35 mouse cellular contexts compared by ENCODE assay signal in genomic region chr4:98439261-98440005, GRCm38 (mm10). TPM values are rescaled to one million over a fixed set of nuclear protein-coding genes. Genes with fewer than 3 reads are reported as not detected.
A peak's percentile ranks its signal among the peaks of the same experiment; 100 is the strongest.
DNase-seq lines count a peak whose midpoint lies in the region; ATAC-seq and TF ChIP-seq lines count a peak whose summit lies in the region.
"Had no signal": no experiment of that assay in that cellular context is flagged by ENCODE, and none has a peak within 500 bp of the region (broad histone marks: within the 10 kb centered on the region; RNA-seq: fewer than 3 reads in every experiment).

No protein-coding gene starts in this region.

- ATAC-seq in embryonic facial prominence, embryonic 12.5 days (ENCODE audit: insufficient number of reproducible peaks, insufficient read depth, low FRiP score, low TSS enrichment): no peak
- ATAC-seq in erythroblast, adult 5-6 weeks (replicated peaks; ENCODE audit: low FRiP score, poor library complexity, severe bottlenecking): no peak
- ATAC-seq: activated CD4-positive, CD25-positive, alpha-beta regulatory T cell, adult 4 months; forebrain, embryonic 16.5 days; midbrain, embryonic 16.5 days had no signal

- WGBS in embryonic facial prominence, embryonic 12.5 days: 67% methylated on average over 8 of the region's 8 CpGs
- 76% methylated on average over 8 of the region's 8 CpGs for WGBS in embryonic facial prominence, embryonic 10.5 days
- WGBS in forebrain, embryonic 10.5 days: 80% methylated on average over 8 of the region's 8 CpGs

- no peak for TF ChIP-seq CTCF in layer of hippocampus, adult 2 months (conservative IDR thresholded peaks at IDR 0.05)

- no peaks in the 10 kb centered on the region for H3K36me3 ChIP-seq in embryonic facial prominence, embryonic 12.5 days
- H3K36me3 ChIP-seq in embryonic facial prominence, embryonic 10.5 days (replicated peaks): no peaks in the 10 kb centered on the region
- no peaks in the 10 kb centered on the region for H3K36me3 ChIP-seq in forebrain, embryonic 10.5 days (replicated peaks)
- H3K36me3 ChIP-seq: heart, embryonic 13.5 days; hindbrain, embryonic 10.5 days; hindbrain, embryonic 15.5 days; neural tube, embryonic 13.5 days had no signal

- no peaks in the 10 kb centered on the region for H3K27me3 ChIP-seq in embryonic facial prominence, embryonic 12.5 days
- H3K27me3 ChIP-seq in embryonic facial prominence, embryonic 10.5 days (replicated peaks; ENCODE audit: low read depth, poor library complexity, severe bottlenecking): no peaks in the 10 kb centered on the region
- no peaks in the 10 kb centered on the region for H3K27me3 ChIP-seq in forebrain, embryonic 10.5 days (ENCODE audit: poor library complexity, severe bottlenecking)
- H3K27me3 ChIP-seq: CH12.LX; heart, embryonic 13.5 days; hindbrain, embryonic 15.5 days; neural tube, embryonic 13.5 days had no signal

- H3K9ac ChIP-seq in embryonic facial prominence, embryonic 12.5 days: no peak overlapping the region
- H3K9ac ChIP-seq: heart, embryonic 13.5 days; hindbrain, embryonic 15.5 days; liver, embryonic 14.5 days; neural tube, embryonic 13.5 days had no signal

- no peak for DNase-seq in embryonic facial prominence, embryonic 10.5 days (ENCODE audit: low spot score)
- DNase-seq in spleen, postnatal 36 days (ENCODE audit: low spot score in 2 of 2): peak; percentile 44 to 52
- no peak for DNase-seq in spleen, adult 18-20 months
- DNase-seq in thymus, postnatal 10 days (ENCODE audit: low spot score in 2 of 2): peak; percentile 26 to 34
- no peak for DNase-seq in layer of hippocampus, adult 2 months (ENCODE audit: low spot score in 2 of 2)
- no peak for DNase-seq in forebrain, embryonic 10.5 days (ENCODE audit: extremely low spot score, low spot score)
- DNase-seq: adrenal gland, adult 2 months; adrenal gland, postnatal 36 days; cerebellum, adult 2 months; cerebellum, postnatal 25 days; gastrocnemius, adult 2 months; heart, postnatal 10 days; kidney, adult 2 months; kidney, postnatal 4 days; layer of hippocampus, postnatal 36 days; left cerebral cortex, postnatal 4 days; liver; lung, adult 2 months; lung, postnatal 14 days; retina, postnatal 1 day; right cerebral cortex, postnatal 14 days had no signal

- H3K4me1 ChIP-seq in embryonic facial prominence, embryonic 12.5 days: peaks cover 8% of the 10 kb centered on the region; the same call in 1 of the 2 replicates
- peaks cover 15% of the 10 kb centered on the region; the same call in 1 of the 2 replicates for H3K4me1 ChIP-seq in embryonic facial prominence, embryonic 10.5 days
- peaks cover 23% of the 10 kb centered on the region for H3K4me1 ChIP-seq in forebrain, embryonic 10.5 days
- H3K4me1 ChIP-seq: hindbrain, embryonic 10.5 days; hindbrain, embryonic 15.5 days had no signal

- no peaks in the 10 kb centered on the region for H3K9me3 ChIP-seq in embryonic facial prominence, embryonic 12.5 days
- no peaks in the 10 kb centered on the region for H3K9me3 ChIP-seq in embryonic facial prominence, embryonic 10.5 days
- no peaks in the 10 kb centered on the region for H3K9me3 ChIP-seq in forebrain, embryonic 10.5 days
- H3K9me3 ChIP-seq: heart, embryonic 13.5 days; hindbrain, embryonic 10.5 days; hindbrain, embryonic 15.5 days; neural tube, embryonic 13.5 days had no signal

- no peak overlapping the region for H3K4me2 ChIP-seq in embryonic facial prominence, embryonic 12.5 days (replicated peaks)
- H3K4me2 ChIP-seq: heart, embryonic 13.5 days; hindbrain, embryonic 15.5 days; midbrain, embryonic 11.5 days; neural tube, embryonic 13.5 days had no signal

- H3K27ac ChIP-seq in embryonic facial prominence, embryonic 12.5 days: 0 out of 2 replicates have a peak overlapping the region, but pooled peaks have one; percentile 13
- no peak overlapping the region for H3K27ac ChIP-seq in embryonic facial prominence, embryonic 10.5 days (replicated peaks)
- H3K27ac ChIP-seq in layer of hippocampus, adult 2 months: no peak overlapping the region
- no peak overlapping the region for H3K27ac ChIP-seq in forebrain, embryonic 10.5 days
- H3K27ac ChIP-seq: gastrocnemius, adult 2 months; heart, embryonic 13.5 days; hindbrain, embryonic 10.5 days; hindbrain, embryonic 15.5 days; kidney, postnatal 0 days; liver, embryonic 14.5 days; neural tube, embryonic 13.5 days had no signal

- H3K4me3 ChIP-seq in embryonic facial prominence, embryonic 12.5 days: no peak overlapping the region
- H3K4me3 ChIP-seq in embryonic facial prominence, embryonic 10.5 days: no peak overlapping the region
- H3K4me3 ChIP-seq in layer of hippocampus, adult 2 months: no peak overlapping the region
- no peak overlapping the region for H3K4me3 ChIP-seq in forebrain, embryonic 10.5 days
- H3K4me3 ChIP-seq: gastrocnemius, adult 2 months; heart, embryonic 13.5 days; hindbrain, embryonic 10.5 days; hindbrain, embryonic 15.5 days; myocyte; neural tube, embryonic 13.5 days had no signal

RNA-seq across cellular contexts. Expression of gene Patj, which starts 43.8 kb away (rescaled TPM):
- polyA plus RNA-seq in embryonic facial prominence, embryonic 12.5 days (2016; fragmentation: Nextera tagmentation; extraction: Ambion mirVana): 15.8 and 20.8 TPM in 2 replicates
- 14.6 and 17.8 TPM in 2 replicates for polyA plus RNA-seq in embryonic facial prominence, embryonic 10.5 days (2016; fragmentation: Nextera tagmentation; extraction: Ambion mirVana)
- 1 to 10 TPM; 6.7 to 8.0 TPM for total RNA-seq in layer of hippocampus, adult 2 months (2021)
- total RNA-seq in erythroblast, adult 5-6 weeks (2015; ENCODE audit: low replicate concordance): not detected in 2 replicates
- 0.34 and 4.2 TPM in 2 replicates for total RNA-seq in erythroblast, adult 5-6 weeks (2017; ENCODE audit: low replicate concordance)
- 10.2 and 11.2 TPM in 2 replicates for polyA plus RNA-seq in forebrain, embryonic 10.5 days (2016; fragmentation: Nextera tagmentation; extraction: Ambion mirVana)

RNA-seq across cellular contexts. Expression of gene Tm2d1, which starts 56.3 kb away (rescaled TPM):
- polyA plus RNA-seq in embryonic facial prominence, embryonic 12.5 days (2016; fragmentation: Nextera tagmentation; extraction: Ambion mirVana): 81.0 and 86.8 TPM in 2 replicates
- 70.4 and 73.0 TPM in 2 replicates for polyA plus RNA-seq in embryonic facial prominence, embryonic 10.5 days (2016; fragmentation: Nextera tagmentation; extraction: Ambion mirVana)
- total RNA-seq in layer of hippocampus, adult 2 months (2021): 10 to 100 TPM; 39.4 to 40.6 TPM
- 13.0 and 14.0 TPM in 2 replicates for total RNA-seq in erythroblast, adult 5-6 weeks (2015; ENCODE audit: low replicate concordance)
- total RNA-seq in erythroblast, adult 5-6 weeks (2017; ENCODE audit: low replicate concordance): 4.4 and 10.5 TPM in 2 replicates
- polyA plus RNA-seq in forebrain, embryonic 10.5 days (2016; fragmentation: Nextera tagmentation; extraction: Ambion mirVana): 64.3 and 68.2 TPM in 2 replicates

Comparison
In these comparisons a context has a peak if more than half of its experiments do, and no peak if none do; other contexts are left out.
1. DNase-seq: peak in spleen, postnatal 36 days (2 of 2) and thymus, postnatal 10 days (2 of 2); none in embryonic facial prominence, embryonic 10.5 days (single experiment), spleen, adult 18-20 months (0 of 2), layer of hippocampus, adult 2 months (0 of 2) and forebrain, embryonic 10.5 days (single experiment).